Mouse (Mus musculus): ENCODE measurements at regions not wholly inside any gene's neighbourhood (a gene's known extent, or its start where the extent isn't known, plus 50 kb on each side); places are given as distances from the start of the nearest gene placed in this dataset.

DNA sequence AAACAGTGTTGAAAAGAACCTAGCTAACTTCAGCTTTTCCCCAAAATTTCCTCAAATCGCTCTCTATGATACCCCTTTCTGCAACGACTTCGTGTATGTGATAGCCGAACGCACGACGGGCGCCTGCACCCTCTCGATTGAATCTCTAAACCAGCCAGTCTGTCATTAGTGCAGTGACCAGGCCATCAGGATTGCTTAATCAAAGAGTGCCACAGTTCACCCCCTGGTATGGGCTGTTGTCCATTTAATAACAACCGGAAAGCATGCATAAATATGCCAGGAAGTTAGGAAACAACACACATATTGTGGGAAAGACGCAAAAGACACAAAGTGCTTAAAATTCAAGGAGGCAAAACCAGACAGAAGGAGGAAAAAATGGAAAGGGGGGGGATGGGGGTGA lies 149.2 kb downstream of the Gm12728 start:
- TF ChIP-seq POLR2A (IDR thresholded peaks at IDR 0.05; ENCODE audit: borderline replicate concordance, extremely low read depth, insufficient read depth, insufficient read length): no peak
- H3K4me1 ChIP-seq (ENCODE audit: control insufficient read depth, insufficient read depth, low read length): peaks cover 4% of the 10 kb centered on the region; the same call in 1 of the 2 replicates
- ATAC-seq (ENCODE audit: low FRiP score, low read depth): no peak
- DNase-seq (ENCODE audit: low spot score): no peak
- H3K27ac ChIP-seq (replicated peaks; ENCODE audit: low read depth, low read length): no peak overlapping the region
- H3K9me3 ChIP-seq (ENCODE audit: control insufficient read depth, low read length): no peaks in the 10 kb centered on the region
- no peak overlapping the region for H3K4me2 ChIP-seq (replicated peaks; ENCODE audit: low read depth, low read length, severe bottlenecking)
- H3K4me3 ChIP-seq (replicated peaks; ENCODE audit: low read length): no peak overlapping the region
- no peak overlapping the region for H3K9ac ChIP-seq (ENCODE audit: low read depth, low read length, severe bottlenecking)
- 87% methylated on average over 11 of the region's 11 CpGs for WGBS
- no peaks in the 10 kb centered on the region for H3K36me3 ChIP-seq (ENCODE audit: control insufficient read depth, insufficient read depth, low read length)
- no peaks in the 10 kb centered on the region for H3K27me3 ChIP-seq (ENCODE audit: control insufficient read depth, insufficient read depth, low read length)

- Histone ChIP-seq H3K27me3 (ENCODE audit: control insufficient read depth, insufficient read depth, low read length) (no peaks in the 10 kb centered on the region), H3K4me2 (replicated peaks; ENCODE audit: low read depth, low read length, severe bottlenecking) (no peak overlapping the region), H3K4me3 (replicated peaks; ENCODE audit: low read length) (no peak overlapping the region), H3K4me1 (ENCODE audit: control insufficient read depth, insufficient read depth, low read length) (peaks cover 4% of the 10 kb centered on the region; the same call in 1 of the 2 replicates), H3K36me3 (ENCODE audit: control insufficient read depth, insufficient read depth, low read length) (no peaks in the 10 kb centered on the region), H3K9ac (ENCODE audit: low read depth, low read length, severe bottlenecking) (no peak overlapping the region), H3K9me3 (ENCODE audit: control insufficient read depth, low read length) (no peaks in the 10 kb centered on the region), H3K27ac (replicated peaks; ENCODE audit: low read depth, low read length) (no peak overlapping the region)
- no peak for TF ChIP-seq POLR2A (IDR thresholded peaks at IDR 0.05; ENCODE audit: borderline replicate concordance, extremely low read depth, insufficient read depth, insufficient read length)
- ATAC-seq (ENCODE audit: low FRiP score, low read depth) (no peak), DNase-seq (ENCODE audit: low spot score) (no peak)
- WGBS: 47% methylated on average over 11 of the region's 11 CpGs
Observed at GRCm38 (mm10) chr4:105939636-105940199, 150.0 kb downstream of the Gm12728 start.

- TF ChIP-seq POLR2A (IDR thresholded peaks at IDR 0.05; ENCODE audit: borderline replicate concordance, extremely low read depth, insufficient read depth, insufficient read length): no peak
- ATAC-seq (ENCODE audit: low FRiP score, low read depth): no peak
- no peak for DNase-seq (ENCODE audit: low spot score)
- Histone ChIP-seq H3K27ac (replicated peaks; ENCODE audit: low read depth, low read length) (no peak overlapping the region), H3K27me3 (ENCODE audit: control insufficient read depth, insufficient read depth, low read length) (no peaks in the 10 kb centered on the region), H3K36me3 (ENCODE audit: control insufficient read depth, insufficient read depth, low read length) (no peaks in the 10 kb centered on the region), H3K9me3 (ENCODE audit: control insufficient read depth, low read length) (no peaks in the 10 kb centered on the region), H3K4me3 (replicated peaks; ENCODE audit: low read length) (no peak overlapping the region), H3K4me1 (ENCODE audit: control insufficient read depth, insufficient read depth, low read length) (peaks cover 7% of the 10 kb centered on the region), H3K4me2 (replicated peaks; ENCODE audit: low read depth, low read length, severe bottlenecking) (no peak overlapping the region), H3K9ac (ENCODE audit: low read depth, low read length, severe bottlenecking) (no peak overlapping the region)
- 77% methylated on average over 7 of the region's 7 CpGs for WGBS
Observed at GRCm38 (mm10) chr4:105940891-105941290, 151.2 kb downstream of the Gm12728 start.

DNA sequence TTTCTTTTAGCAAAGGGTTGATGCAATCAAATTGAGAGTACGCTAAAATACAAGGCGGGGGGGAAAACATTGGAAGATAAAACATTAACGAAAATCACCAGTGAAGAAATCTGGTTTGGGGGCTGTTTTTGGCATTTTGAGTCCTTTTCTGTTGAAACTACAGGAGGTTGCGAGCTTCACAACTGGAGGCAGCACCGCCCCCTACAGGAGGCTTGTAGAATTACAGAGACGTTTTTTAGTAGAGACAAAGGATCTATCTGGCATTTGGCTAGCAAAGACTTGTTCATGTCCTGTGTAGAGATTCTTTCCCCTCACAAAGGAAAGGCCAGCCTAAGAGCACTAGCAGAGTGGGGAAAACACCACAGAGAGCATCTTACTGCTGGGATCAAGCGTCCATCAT lies 152.1 kb downstream of the Gm12728 start:
- H3K4me3 ChIP-seq (replicated peaks; ENCODE audit: low read length): no peak overlapping the region
- no peak for TF ChIP-seq POLR2A (IDR thresholded peaks at IDR 0.05; ENCODE audit: borderline replicate concordance, extremely low read depth, insufficient read depth, insufficient read length)
- H3K9me3 ChIP-seq (ENCODE audit: control insufficient read depth, low read length): no peaks in the 10 kb centered on the region
- DNase-seq (ENCODE audit: low spot score) (peak; percentile 75), ATAC-seq (ENCODE audit: low FRiP score, low read depth) (no peak)
- H3K9ac ChIP-seq (ENCODE audit: low read depth, low read length, severe bottlenecking): no peak overlapping the region
- no peaks in the 10 kb centered on the region for H3K36me3 ChIP-seq (ENCODE audit: control insufficient read depth, insufficient read depth, low read length)
- no peaks in the 10 kb centered on the region for H3K27me3 ChIP-seq (ENCODE audit: control insufficient read depth, insufficient read depth, low read length)
- WGBS: 40% methylated on average over 7 of the region's 7 CpGs
- H3K4me2 ChIP-seq (replicated peaks; ENCODE audit: low read depth, low read length, severe bottlenecking): no peak overlapping the region
- no peak overlapping the region for H3K27ac ChIP-seq (replicated peaks; ENCODE audit: low read depth, low read length)
- H3K4me1 ChIP-seq (ENCODE audit: control insufficient read depth, insufficient read depth, low read length): peaks cover 7% of the 10 kb centered on the region

DNA sequence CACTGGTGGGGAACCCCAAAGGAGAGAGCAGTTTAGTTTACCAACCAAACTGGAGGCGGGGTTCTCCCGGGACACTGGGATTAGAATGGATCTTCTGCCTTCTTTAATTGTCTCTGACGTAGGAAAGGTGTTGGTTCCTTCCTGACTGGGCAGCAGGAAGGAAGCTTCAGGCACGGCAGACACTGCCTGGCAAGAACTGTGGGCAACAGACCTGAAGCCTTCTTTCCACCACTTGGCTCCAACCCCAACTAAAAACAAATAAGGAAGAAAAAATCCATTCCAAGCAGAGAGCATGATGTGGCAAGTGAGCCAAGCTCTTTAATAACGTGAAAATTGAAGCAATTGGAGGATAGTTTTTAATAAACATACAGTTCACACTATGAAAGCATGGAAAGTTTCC lies 155.3 kb downstream of the Gm12728 start:
- no peak for TF ChIP-seq POLR2A (IDR thresholded peaks at IDR 0.05; ENCODE audit: borderline replicate concordance, extremely low read depth, insufficient read depth, insufficient read length)
- H3K9me3 ChIP-seq (ENCODE audit: control insufficient read depth, low read length): no peaks in the 10 kb centered on the region
- WGBS: 64% methylated on average over 5 of the region's 5 CpGs
- peaks cover 3% of the 10 kb centered on the region; the same call in 1 of the 2 replicates for H3K4me1 ChIP-seq (ENCODE audit: control insufficient read depth, insufficient read depth, low read length)
- H3K9ac ChIP-seq (ENCODE audit: low read depth, low read length, severe bottlenecking): no peak overlapping the region
- no peak for DNase-seq (ENCODE audit: low spot score)
- no peaks in the 10 kb centered on the region for H3K36me3 ChIP-seq (ENCODE audit: control insufficient read depth, insufficient read depth, low read length)
- ATAC-seq (ENCODE audit: low FRiP score, low read depth): no peak
- H3K27me3 ChIP-seq (ENCODE audit: control insufficient read depth, insufficient read depth, low read length): no peaks in the 10 kb centered on the region
- H3K4me3 ChIP-seq (replicated peaks; ENCODE audit: low read length): no peak overlapping the region
- H3K4me2 ChIP-seq (replicated peaks; ENCODE audit: low read depth, low read length, severe bottlenecking): no peak overlapping the region
- no peak overlapping the region for H3K27ac ChIP-seq (replicated peaks; ENCODE audit: low read depth, low read length)

GRCm38 (mm10) chr4:105945921-105946320 lies 156.3 kb downstream of the Gm12728 start:
- no peaks in the 10 kb centered on the region for H3K9me3 ChIP-seq (ENCODE audit: control insufficient read depth, low read length)
- H3K9ac ChIP-seq (ENCODE audit: low read depth, low read length, severe bottlenecking): no peak overlapping the region
- no peak overlapping the region for H3K4me2 ChIP-seq (replicated peaks; ENCODE audit: low read depth, low read length, severe bottlenecking)
- no peak overlapping the region for H3K4me3 ChIP-seq (replicated peaks; ENCODE audit: low read length)
- no peaks in the 10 kb centered on the region for H3K27me3 ChIP-seq (ENCODE audit: control insufficient read depth, insufficient read depth, low read length)
- no peaks in the 10 kb centered on the region for H3K36me3 ChIP-seq (ENCODE audit: control insufficient read depth, insufficient read depth, low read length)
- DNase-seq (ENCODE audit: low spot score) (no peak), ATAC-seq (ENCODE audit: low FRiP score, low read depth) (no peak)
- H3K4me1 ChIP-seq (ENCODE audit: control insufficient read depth, insufficient read depth, low read length): peaks cover 3% of the 10 kb centered on the region; the same call in 1 of the 2 replicates
- WGBS: 88% methylated on average over 1 of the region's 1 CpGs
- H3K27ac ChIP-seq (replicated peaks; ENCODE audit: low read depth, low read length): no peak overlapping the region
- no peak for TF ChIP-seq POLR2A (IDR thresholded peaks at IDR 0.05; ENCODE audit: borderline replicate concordance, extremely low read depth, insufficient read depth, insufficient read length)
